Mouse (Mus musculus) erythroid progenitor cell, adult 5-6 weeks (primary cell): ENCODE measurements around the gene Bbs5. TPM values are rescaled to one million over a fixed set of nuclear protein-coding genes. Genes with fewer than 3 reads are reported as not detected.
"Not testable (repeated sequence)": the region's sequence is repeated elsewhere in the genome, so short reads cannot be mapped to it uniquely, and the experiment has no call there.

Experiments
- ATAC-seq: replicated peaks from 2 replicates; pipeline ENCODE4 v1.8.0; 2016; ENCODE audit warnings: moderate number of reproducible peaks, mild to moderate bottlenecking, moderate TSS enrichment, inconsistent platforms; ENCODE audit not compliant: poor library complexity, low FRiP score, severe bottlenecking
- total RNA-seq, 2 experiments: library from RNA; stranded (forward) in 1 of 2; stranded (reverse) in 1 of 2; fragments of 150-400 nt in 1 of 2; fragments of 186-747, 209-891 nt in 1 of 2; gene quantifications; 2 replicates each; pipeline versions ENCODE4 v1.2.3 to v1.2.4; 2015 to 2017; ENCODE audit warnings: low replicate concordance in 2 of 2

The Bbs5 gene
- total RNA-seq, 2 experiments from 2014 or later: 4.5 TPM; not detected in 1

- no peak for ATAC-seq
These were observed 20.7 kb downstream of the Bbs5 start for GRCm38 (mm10) chr2:69667656-69668055.

DNA sequence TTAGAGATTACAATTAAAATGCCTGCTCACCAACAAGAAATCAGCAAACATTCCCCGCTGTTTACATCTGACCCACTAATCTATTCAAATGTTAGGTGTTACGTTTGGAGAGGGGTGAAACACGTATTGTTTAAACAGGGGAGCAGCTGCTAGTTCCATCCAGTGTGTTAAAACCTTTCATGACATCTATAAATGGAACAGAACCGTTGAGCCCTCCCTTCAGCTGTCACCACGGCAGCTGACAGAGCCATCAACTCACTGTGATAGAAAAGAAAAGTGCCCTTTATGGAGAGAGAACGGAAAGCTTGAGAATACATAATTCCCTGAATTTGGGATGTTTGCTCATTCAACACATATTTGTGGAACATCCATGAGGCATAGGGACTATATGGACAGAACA, 21.4 kb downstream of the Bbs5 start:
- ATAC-seq: no peak

DNA sequence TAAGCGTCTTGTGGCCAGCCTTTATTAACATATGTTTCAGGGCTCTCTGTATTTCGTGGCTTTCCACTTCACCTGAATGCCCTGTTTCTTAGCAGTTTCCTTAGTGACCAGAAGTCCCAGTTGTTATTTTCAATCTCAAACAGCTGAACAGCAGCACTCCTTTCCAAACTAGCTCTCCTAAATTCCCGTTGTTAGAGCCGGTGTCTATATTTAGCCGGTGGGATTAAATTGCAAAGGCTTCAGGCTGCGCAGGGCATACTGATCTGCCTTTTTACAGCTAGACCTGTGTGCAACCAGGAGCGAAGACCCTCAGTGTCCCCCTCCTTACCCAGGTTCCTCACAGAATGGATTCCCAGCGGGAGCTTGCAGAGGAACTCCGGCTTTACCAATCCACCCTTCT, 22.9 kb downstream of the Bbs5 start, which contains the start of gene Klhl41:
Gene Klhl41 (plus strand): TSS at position 268 of the 400 bp plus-strand sequence.
- ATAC-seq: no peak

- ATAC-seq: no peak
These were observed 26.8 kb downstream of the Bbs5 start for GRCm38 (mm10) chr2:69673723-69674122.

GRCm38 (mm10) chr2:69675266-69675665, 28.3 kb downstream of the Bbs5 start:
- ATAC-seq: no peak

- ATAC-seq: no peak
These were observed 29.7 kb downstream of the Bbs5 start for GRCm38 (mm10) chr2:69676713-69677112.

GRCm38 (mm10) chr2:69677215-69677614, 30.2 kb downstream of the Bbs5 start:
- ATAC-seq: not testable (repeated sequence)

DNA sequence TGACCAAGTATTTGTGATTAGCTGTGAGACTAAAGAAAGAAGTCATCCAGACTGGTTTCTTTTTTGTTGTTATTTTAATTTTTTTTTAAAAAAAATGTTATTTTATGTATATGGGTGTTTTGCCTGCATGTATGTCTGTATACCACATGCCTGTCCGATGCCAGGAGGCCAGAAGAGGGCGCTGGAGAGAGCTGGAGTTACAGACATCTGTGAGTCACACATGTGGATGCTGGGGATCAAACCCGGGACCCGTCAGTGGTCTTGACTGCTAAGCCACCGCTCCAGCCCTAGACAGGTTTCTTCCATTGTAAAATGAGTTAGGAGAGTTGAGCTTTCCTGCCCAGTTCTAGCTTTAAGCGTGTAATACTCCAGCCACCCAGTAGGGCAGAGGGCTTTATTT, 33.0 kb downstream of the Bbs5 start:
- ATAC-seq: 0 out of 2 replicates have a peak, but pooled peaks have one; percentile 14

GRCm38 (mm10) chr2:69681931-69682330, 35.0 kb downstream of the Bbs5 start:
- ATAC-seq: no peak

GRCm38 (mm10) chr2:69683036-69683805, 36.2 kb downstream of the Bbs5 start:
- no peak for ATAC-seq

DNA sequence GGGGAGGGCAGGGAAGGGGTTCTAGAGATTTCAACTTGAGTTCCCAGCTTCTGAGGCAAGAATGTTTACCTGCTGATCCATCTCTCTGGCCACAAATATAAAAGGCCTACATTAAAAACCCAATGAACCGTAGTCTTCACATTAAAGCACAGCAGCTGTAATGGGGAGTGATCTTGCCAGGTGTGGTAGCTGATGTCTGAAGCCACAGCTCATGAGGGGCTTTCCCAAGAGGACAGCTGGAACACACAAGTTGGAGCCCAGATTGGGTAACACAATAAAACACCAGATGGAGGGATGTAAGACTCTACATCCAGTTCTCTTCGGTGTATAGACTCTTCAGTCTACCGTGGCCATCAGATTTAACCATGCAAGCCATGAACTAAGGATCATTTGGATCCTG, 37.5 kb downstream of the Bbs5 start:
- ATAC-seq: no peak

- no peak for ATAC-seq
These were observed 43.2 kb downstream of the Bbs5 start for GRCm38 (mm10) chr2:69690214-69690613.

- ATAC-seq: no peak
These were observed 43.9 kb downstream of the Bbs5 start for GRCm38 (mm10) chr2:69690843-69691242.

GRCm38 (mm10) chr2:69693501-69693900, 46.5 kb downstream of the Bbs5 start:
- no peak for ATAC-seq

GRCm38 (mm10) chr2:69700446-69700845, 53.5 kb downstream of the Bbs5 start:
- no peak for ATAC-seq

DNA sequence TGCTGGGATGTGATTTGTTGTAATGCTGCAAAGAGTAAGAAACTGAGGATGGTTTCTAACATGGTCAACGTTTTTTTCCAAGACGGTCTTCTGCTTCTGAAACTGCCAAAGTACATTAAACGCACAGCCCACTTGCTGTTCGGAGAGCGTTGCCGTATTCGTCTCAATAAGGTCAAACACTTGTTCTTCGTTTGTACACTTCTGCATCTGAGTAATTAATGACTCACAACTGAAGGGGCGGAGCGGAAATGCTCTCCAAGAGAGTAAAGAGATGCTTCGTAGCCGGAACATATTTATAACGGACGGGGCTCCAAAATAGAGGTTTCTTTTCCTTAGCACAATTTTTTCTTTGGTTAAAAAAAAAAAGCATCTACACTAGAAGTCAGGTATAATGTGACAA, 65.2 kb downstream of the Bbs5 start:
- no peak for ATAC-seq

DNA sequence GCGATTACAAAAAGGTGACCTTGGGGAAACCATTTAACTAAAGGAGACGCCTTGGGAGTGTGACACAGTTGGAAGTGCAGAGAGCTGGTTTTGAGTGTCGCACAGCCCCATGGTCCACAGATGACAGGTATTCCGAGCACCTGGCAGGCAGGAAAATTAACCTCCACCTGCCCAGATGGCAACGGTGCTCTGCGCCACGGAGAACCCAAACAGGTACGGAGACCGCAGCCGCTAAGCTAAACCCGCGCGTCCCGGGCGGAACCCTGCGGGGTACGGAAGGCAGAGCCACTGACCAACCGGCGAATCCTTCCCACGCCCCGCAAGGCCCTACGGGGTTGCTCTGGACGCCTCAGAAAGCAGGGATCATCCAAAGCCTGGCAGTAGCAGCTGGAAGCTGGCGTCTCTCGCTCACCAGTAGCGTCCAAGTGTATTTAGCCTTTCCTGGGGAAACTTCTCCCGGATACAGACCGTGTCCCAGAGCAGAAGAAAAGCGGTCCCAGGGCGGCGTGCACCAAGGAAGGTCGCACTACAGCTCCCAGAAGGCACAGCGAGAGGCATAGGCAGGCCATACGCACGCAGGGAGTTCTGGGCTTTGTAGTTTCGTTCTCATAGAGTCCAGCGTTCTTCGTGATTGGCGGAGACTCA, 66.1 kb downstream of the Bbs5 start, which contains the start of gene Fastkd1:
Gene Fastkd1 (minus strand): TSS at position 536 of the 645 bp plus-strand sequence.
- peak; percentile 100 for ATAC-seq

DNA sequence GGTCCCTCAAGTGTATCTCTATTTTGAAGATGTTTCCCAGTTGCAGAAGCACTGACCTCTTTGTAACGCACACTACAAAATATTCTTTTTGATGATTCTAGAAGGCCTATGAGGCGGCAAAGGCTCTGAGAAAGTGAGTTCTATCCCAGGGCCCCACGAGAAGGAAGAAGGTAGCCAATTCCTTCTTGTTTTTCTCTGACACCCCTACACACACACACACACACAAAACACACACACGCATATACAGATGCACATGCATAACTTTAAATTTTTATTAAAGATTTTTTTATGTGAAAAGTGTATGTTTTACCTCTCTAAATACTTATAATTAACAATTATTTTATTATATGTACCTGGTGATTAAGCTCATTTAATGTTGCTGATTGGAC, 66.6 kb downstream of the Bbs5 start:
- no peak for ATAC-seq

DNA sequence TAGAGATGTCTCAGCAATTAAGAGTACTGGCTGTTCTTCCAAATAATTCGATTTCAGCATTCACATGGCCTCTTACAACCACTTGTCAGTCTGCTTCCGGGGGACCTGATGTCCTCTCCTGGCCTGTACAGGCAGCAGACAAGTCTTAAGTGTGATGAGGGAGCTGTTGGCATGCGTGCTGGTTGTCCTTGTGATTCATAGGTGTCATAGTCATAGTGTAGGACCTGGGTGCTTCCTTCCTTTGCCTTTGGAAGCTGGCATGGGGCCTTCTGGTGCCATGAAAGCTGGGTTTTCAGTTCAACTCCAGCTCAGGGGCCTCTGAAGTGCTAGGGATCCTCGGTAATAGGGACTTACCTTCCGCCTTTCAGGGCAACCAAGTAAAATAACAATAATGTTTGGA, 67.2 kb downstream of the Bbs5 start:
- ATAC-seq: no peak

DNA sequence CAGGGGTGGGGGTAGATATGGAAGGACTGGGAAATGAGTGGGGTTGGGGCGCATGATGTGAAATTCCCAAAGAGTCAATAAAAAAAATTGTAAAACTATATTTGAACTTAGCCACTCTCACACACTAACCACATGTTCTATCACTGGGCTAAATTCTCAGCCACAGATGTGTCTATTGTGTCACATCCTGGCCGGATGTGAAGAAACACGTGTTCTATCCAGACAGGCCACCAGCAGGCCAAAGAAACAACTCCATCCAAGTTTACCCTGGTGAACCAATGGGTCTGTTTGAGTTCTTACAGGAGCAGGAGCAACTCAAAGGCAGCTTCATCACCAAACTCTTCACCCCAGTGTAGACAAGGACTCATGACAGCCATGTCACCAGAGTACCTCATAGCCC, 69.5 kb downstream of the Bbs5 start:
- ATAC-seq: no peak
